Mouse (Mus musculus): ENCODE measurements around the gene Slfn5. TPM values are rescaled to one million over a fixed set of nuclear protein-coding genes. Genes with fewer than 3 reads are reported as not detected.

Slfn5 gene
- polyA plus RNA-seq (2012; rRNA removed; ENCODE audit: low replicate concordance): 23.4 and 39.9 TPM in 2 replicates

DNA sequence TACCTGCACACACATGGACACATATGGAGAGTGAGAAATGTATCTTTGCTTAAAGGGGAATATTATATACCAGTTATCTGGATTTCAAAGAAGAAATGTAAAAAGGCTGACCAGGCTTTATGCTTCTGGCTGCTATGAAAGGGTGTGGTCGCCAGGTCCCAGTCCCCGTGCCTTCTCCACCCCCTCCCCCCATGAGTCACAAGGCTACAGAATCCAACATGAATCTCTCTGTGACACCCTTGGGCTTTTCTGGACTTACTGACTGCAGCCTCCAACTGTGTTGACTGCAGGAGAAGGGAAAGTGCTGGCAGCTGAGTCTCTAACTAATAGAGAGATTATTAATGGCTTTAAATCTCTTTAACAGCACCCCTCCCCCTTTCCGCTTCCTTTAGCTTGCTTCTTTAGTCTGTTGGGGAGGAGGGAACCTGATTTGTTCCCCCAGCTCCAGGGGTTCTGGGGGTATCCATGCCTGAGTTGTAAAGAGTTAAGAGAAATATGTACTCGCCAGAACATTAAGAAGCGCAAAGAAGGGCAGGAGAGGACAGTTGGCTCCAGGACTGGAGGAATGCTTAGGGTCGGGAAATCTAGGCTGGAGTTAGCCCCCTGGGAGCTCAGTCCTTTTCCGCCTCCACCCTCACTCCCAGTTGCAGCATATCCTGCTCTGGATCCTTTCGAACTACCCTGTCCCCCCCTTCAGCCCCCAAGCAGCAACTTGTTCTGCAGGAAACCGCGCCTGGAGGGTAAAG lies at the start of gene Slfn5:
Slfn5 (plus strand) TSS at position 614 of the 746 bp plus-strand sequence.

DNA sequence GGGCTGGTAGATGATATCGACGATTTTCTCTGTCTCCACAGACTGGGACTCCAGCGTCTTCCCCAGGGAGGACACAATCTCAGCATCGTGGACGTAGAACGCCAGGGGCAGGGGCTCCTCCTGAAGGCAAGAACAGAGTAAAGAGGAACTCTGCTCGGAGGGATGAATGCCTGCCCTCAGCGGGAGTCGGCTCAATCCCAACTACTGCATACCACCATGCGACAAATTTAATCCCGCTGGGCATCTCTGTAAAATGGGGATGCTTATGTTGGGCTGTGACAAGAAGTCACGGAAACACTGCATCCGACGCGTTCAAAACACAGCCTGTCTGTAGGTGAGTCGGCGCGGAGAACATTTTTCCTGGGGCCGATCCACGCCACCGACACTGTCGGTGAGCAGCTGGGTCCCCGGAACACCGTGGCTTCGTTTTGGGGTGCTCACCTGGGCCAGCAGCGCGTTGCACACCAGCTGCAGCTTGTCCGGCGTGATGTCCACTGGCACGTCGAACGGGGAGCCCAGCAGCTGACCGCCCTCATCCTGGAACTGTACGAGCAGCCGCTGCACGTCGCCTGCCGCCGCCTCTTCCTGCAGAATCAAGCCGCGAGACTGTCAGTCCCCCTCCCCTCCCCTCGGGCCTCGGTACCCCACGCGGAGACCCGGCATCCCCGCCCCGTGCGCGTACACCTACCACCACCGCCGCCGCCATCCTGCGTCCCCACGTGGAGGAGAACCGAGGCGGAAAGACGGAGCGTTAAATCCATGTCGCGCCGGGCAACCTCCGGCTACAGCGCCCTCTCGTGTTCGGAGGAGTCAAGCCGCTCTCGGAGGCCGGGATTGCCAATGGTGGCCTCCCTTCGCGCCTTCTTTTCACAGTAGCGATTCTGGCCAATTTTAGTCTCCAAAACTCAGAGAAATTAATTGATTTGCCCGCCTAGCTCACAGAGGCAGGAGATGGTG lies 43.2 kb upstream of the Slfn5 start, which contains the start of gene Nle1:
Nle1 (minus strand) TSS at position 761 of the 957 bp plus-strand sequence.

DNA sequence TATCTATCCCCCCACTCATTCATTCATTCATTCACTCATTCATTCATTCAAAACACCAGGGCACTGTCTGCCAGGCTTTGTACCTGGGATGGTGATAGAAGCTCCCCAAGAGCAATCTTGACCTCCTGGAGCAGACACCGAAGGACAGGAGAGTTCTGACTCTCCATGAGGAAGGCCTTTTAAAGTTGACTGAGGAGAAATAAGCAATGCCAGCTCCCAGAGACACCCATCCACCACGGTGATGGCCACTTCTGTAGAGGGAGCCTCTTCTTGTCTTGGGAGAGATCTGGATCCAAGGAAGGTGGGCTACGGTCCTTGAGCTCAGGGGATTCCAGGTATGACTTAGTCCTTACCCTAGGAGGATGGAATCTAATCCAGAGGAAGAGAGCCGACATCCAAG lies 40.9 kb upstream of the Slfn5 start, which contains the start of gene Unc45b:
Unc45b (plus strand) TSS at position 301 of the 400 bp plus-strand sequence.

DNA sequence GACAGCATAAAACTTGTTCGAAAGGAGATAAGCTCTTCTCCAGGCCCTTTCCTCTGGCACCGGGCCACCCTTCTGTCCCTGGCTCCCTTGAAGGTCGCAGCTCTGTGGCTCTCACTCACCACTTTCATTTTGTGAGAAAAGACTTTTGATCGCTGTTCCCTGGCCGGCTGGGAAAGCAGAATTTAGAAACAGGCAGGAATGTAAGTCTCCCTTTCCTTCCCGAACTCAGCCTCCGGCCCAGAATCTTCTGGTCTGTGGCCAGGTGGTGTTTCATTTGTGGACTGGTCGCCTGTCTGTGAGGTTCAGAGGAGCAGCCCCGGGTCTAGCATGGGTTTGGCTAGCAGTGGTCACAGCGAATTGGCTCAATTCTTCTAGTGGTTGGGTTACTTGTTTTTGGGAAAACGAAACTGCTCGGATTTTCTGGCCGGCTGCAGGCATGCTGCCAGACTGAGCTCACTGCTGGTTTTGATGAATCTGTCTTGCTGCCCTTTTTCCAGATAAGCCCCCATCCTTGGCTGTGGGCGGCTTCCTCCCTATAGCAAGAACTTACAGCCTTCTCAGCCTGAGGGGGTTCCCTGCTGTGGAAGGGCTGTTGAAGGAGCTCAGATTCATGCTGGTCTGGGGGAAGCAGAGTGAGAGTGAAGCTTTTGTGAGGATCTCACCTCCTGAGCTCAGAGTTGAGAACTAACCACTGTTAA lies 40.5 kb downstream of the Slfn5 start, which contains the start of gene Slfn9:
Slfn9 (minus strand) TSS at position 362 of the 698 bp plus-strand sequence.

Other genes starting within 250 kb of the Slfn5 start
- 0.27 and 0.31 TPM in 2 replicates for gene Cct6b, start 187.0 kb upstream of the Slfn5 start, polyA plus RNA-seq (2012; rRNA removed; ENCODE audit: low replicate concordance)
- gene Zfp830, start 187.0 kb upstream of the Slfn5 start, polyA plus RNA-seq (2012; rRNA removed; ENCODE audit: low replicate concordance): 3.5 and 7.7 TPM in 2 replicates
- gene Lig3, start 170.2 kb upstream of the Slfn5 start, polyA plus RNA-seq (2012; rRNA removed; ENCODE audit: low replicate concordance): 12.0 and 35.2 TPM in 2 replicates
- gene Rffl, start 80.1 kb upstream of the Slfn5 start, polyA plus RNA-seq (2012; rRNA removed; ENCODE audit: low replicate concordance): 12.6 and 19.7 TPM in 2 replicates
- gene Rad51d, start 60.7 kb upstream of the Slfn5 start, polyA plus RNA-seq (2012; rRNA removed; ENCODE audit: low replicate concordance): 21.9 and 36.2 TPM in 2 replicates
- gene Fndc8, start 59.2 kb upstream of the Slfn5 start, polyA plus RNA-seq (2012; rRNA removed; ENCODE audit: low replicate concordance): 1.0 and 4.9 TPM in 2 replicates
- 23.3 and 60.5 TPM in 2 replicates for gene Nle1, start 42.9 kb upstream of the Slfn5 start, polyA plus RNA-seq (2012; rRNA removed; ENCODE audit: low replicate concordance)
- gene Unc45b, start 40.8 kb upstream of the Slfn5 start, polyA plus RNA-seq (2012; rRNA removed; ENCODE audit: low replicate concordance): 11.4 and 20.0 TPM in 2 replicates
- gene Slfn9, start 40.5 kb downstream of the Slfn5 start, polyA plus RNA-seq (2012; rRNA removed; ENCODE audit: low replicate concordance): 0.95 and 3.2 TPM in 2 replicates
- 0.40 and 1.5 TPM in 2 replicates for gene Slfn8, start 69.5 kb downstream of the Slfn5 start, polyA plus RNA-seq (2012; rRNA removed; ENCODE audit: low replicate concordance)
- 7.2 and 12.0 TPM in 2 replicates for gene Slfn2, start 113.8 kb downstream of the Slfn5 start, polyA plus RNA-seq (2012; rRNA removed; ENCODE audit: low replicate concordance)
- 0.59 and 1.6 TPM in 2 replicates for gene Slfn1, start 165.5 kb downstream of the Slfn5 start, polyA plus RNA-seq (2012; rRNA removed; ENCODE audit: low replicate concordance)
- gene Slfn4, start 223.8 kb downstream of the Slfn5 start, polyA plus RNA-seq (2012; rRNA removed; ENCODE audit: low replicate concordance): 0.26 and 1.0 TPM in 2 replicates
- 1.1 TPM in 2 replicates for gene Slfn3, start 240.0 kb downstream of the Slfn5 start, polyA plus RNA-seq (2012; rRNA removed; ENCODE audit: low replicate concordance)